Mouse (Mus musculus) hindbrain, embryonic 11.5 days (tissue): Measurements from ENCODE around the gene Pln. TPM values are rescaled to one million over a fixed set of nuclear protein-coding genes. Genes with fewer than 3 reads are reported as not detected.
A peak's percentile ranks its signal among the peaks of the same experiment; 100 is the strongest.

ENCODE experiments used
- ATAC-seq: fragments of 200-750 bp; cut with Nextera tagmentation; 2 replicates; pipeline ENCODE4 v1.8.0; 2017; ENCODE audit warnings: mild to moderate bottlenecking, moderate TSS enrichment, moderate library complexity; ENCODE audit not compliant: low FRiP score
- DNase-seq: peaks from one replicate; pipeline ENCODE4 v3.0.0-alpha.2; 2015; ENCODE audit warnings: low spot score
- H3K27ac ChIP-seq: fragments of 300-500 bp; sonication (generic); 2 replicates; pipeline ENCODE4 v1.5.1; 2014; ENCODE audit warnings: mild to moderate bottlenecking, low read depth, low read length
- H3K27me3 ChIP-seq: fragments of 300-500 bp; sonication (generic); 2 replicates; pipeline ENCODE4 v1.6.1; 2014; ENCODE audit warnings: mild to moderate bottlenecking, low read length, moderate library complexity, mixed read lengths; ENCODE audit not compliant: control insufficient read depth, insufficient read depth
- H3K36me3 ChIP-seq: fragments of 300-500 bp; sonication (generic); 2 replicates; pipeline ENCODE4 v1.6.1; 2014; ENCODE audit warnings: mild to moderate bottlenecking, low read length, moderate library complexity, mixed read lengths; ENCODE audit not compliant: control insufficient read depth, insufficient read depth
- H3K4me1 ChIP-seq: fragments of 300-500 bp; sonication (generic); replicated peaks from 2 replicates; pipeline ENCODE4 v1.6.1; 2014; ENCODE audit warnings: low read length, mixed read lengths; ENCODE audit not compliant: control insufficient read depth, insufficient read depth
- H3K4me2 ChIP-seq: fragments of 300-500 bp; sonication (generic); replicated peaks from 2 replicates; pipeline ENCODE4 v1.6.1; 2014; ENCODE audit warnings: mild to moderate bottlenecking, low read depth, low read length
- H3K4me3 ChIP-seq: fragments of 300-500 bp; sonication (generic); 2 replicates; pipeline ENCODE4 v1.5.1; 2014; ENCODE audit warnings: low read depth, low read length
- H3K9ac ChIP-seq: fragments of 300-500 bp; sonication (generic); 2 replicates; pipeline ENCODE4 v1.6.1; 2014; ENCODE audit warnings: low read depth, low read length
- H3K9me3 ChIP-seq: fragments of 300-500 bp; sonication (generic); 2 replicates; pipeline ENCODE4 v1.6.1; 2016; ENCODE audit warnings: low read length; ENCODE audit not compliant: control insufficient read depth
- WGBS: fragments of 180-500 bp; shearing (Covaris S2); extraction: QIAGEN DNeasy Blood & Tissue Kit; methylation state at CpG from one replicate; pipeline ENCODE4 v1.1.7; 2014; 5-methylcytosine and 5-hydroxymethylcytosine counted together
- polyA plus RNA-seq: library from polyadenylated mRNA; unstranded; fragments of >200 nt; fragmentation: Nextera tagmentation; extraction: Ambion mirVana; gene quantifications from 2 replicates; pipeline ENCODE4 v1.2.1, GENCODE M21; 2014

Pln gene
- polyA plus RNA-seq, 1 experiment from 2014 or later, result 1.7 TPM

DNA sequence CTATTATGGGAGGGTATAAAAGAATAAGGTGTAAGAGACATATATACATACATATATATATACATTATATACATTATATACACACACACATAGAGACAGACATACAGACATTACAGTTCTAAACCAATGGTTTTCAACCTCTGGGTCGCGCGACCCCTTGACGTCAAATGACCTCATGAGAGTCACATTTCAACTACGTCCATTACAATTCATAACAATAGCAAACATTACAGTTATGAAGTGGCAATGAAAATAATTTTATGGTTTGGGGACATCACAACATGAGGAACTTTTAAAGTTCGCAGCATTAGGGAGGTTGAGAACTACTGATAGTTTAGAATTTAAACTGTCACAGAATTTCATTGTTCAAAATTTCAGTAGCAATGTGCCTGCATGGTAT is 40.8 kb downstream of the Pln start:
- no peaks in the 10 kb centered on the region for H3K36me3 ChIP-seq
- H3K4me1 ChIP-seq, result no peaks in the 10 kb centered on the region; the same call in 1 of the 2 replicates
- no peak overlapping the region for H3K9ac ChIP-seq
- H3K27me3 ChIP-seq, result no peaks in the 10 kb centered on the region
- peak overlapping the region; percentile 97 for H3K4me3 ChIP-seq
- ATAC-seq (no peak), DNase-seq (peak; percentile 31)
- peak overlapping the region; percentile 66 for H3K4me2 ChIP-seq
- 72% methylated on average over 6 of the region's 6 CpGs for WGBS
- no peaks in the 10 kb centered on the region for H3K9me3 ChIP-seq
- H3K27ac ChIP-seq, result no peak overlapping the region

DNA sequence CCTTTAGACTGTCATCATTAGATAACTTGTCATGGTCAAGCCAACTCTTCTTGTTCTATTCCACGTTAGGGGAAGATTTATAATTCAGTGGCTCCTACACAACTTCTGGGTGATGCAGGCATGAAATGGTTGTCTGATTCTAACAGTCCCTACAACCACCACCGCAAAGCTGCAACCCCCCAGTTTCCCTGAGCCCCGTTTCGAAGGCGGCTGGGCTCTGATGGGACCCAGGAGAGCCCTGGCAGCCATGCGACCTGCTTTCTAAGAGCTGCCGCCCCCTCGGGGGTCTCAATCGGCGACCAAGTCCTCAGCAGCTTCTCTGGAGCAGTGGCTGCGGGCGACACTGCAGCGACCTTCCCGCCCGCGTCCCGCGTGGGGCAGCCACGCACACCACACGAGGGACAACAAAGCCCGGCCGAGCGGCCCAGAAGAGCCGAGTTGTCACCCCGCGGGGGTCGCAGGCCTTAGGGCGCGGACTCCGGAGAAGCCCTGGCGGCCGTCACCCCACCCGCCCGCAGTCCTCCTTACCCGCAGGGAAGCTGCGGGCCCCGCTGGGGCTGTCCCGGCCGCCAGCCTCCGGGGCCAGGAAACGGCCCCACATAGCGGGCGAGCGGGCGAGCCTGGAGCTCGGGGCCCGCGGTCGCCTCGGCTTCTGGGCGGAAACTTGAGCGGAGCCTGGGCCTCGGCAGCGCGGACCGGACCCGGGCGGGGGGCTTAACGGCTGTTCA is 41.7 kb downstream of the Pln start:
- peak overlapping the region; percentile 97 for H3K9ac ChIP-seq
- H3K4me3 ChIP-seq, result peak overlapping the region; percentile 97
- no peaks in the 10 kb centered on the region; the same call in 1 of the 2 replicates for H3K4me1 ChIP-seq
- H3K27ac ChIP-seq, result peak overlapping the region; percentile 96
- H3K27me3 ChIP-seq, result no peaks in the 10 kb centered on the region
- H3K4me2 ChIP-seq, result peak overlapping the region; percentile 66
- ATAC-seq, result peak; percentile 84
- under 1% methylated on average over 53 of the region's 59 CpGs for WGBS
- H3K36me3 ChIP-seq, result no peaks in the 10 kb centered on the region
- DNase-seq, result no peak
- H3K9me3 ChIP-seq, result no peaks in the 10 kb centered on the region

DNA sequence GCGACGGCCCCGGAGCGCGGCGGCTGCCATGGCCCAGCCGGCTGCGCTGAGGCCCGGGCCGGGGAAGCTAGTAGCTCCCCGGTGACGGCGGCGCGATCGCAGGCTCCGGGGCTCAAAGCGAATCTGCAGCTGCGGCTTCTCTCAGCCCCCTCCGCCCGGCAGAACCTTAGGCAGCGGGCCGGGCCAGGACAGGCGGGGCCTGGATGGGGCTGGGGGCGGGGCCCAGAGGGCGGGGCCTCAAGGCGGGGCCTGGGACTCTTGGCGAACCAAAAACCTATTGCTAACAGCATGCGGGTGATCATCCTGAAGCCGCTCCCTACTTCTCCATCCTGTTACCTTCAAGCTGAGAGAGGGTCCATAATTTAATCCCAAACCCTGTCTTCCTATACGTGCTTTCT is 42.2 kb downstream of the Pln start, which contains the start of gene Cep85l:
Gene Cep85l (minus strand): TSS at position 239 of the 398 bp plus-strand sequence.
- Histone ChIP-seq H3K27me3 (no peaks in the 10 kb centered on the region), H3K9me3 (no peaks in the 10 kb centered on the region), H3K4me1 (no peaks in the 10 kb centered on the region; the same call in 1 of the 2 replicates), H3K4me3 (peak within 1 kb of the TSS; percentile 97), H3K9ac (peak within 1 kb of the TSS; percentile 97), H3K27ac (peak within 1 kb of the TSS; percentile 96), H3K4me2 (peak within 1 kb of the TSS; percentile 66), H3K36me3 (no peaks in the 10 kb centered on the region)
- DNase-seq (peak; percentile 93), ATAC-seq (peak; percentile 98)
- WGBS, result 0% methylated on average over 19 of the region's 31 CpGs

DNA sequence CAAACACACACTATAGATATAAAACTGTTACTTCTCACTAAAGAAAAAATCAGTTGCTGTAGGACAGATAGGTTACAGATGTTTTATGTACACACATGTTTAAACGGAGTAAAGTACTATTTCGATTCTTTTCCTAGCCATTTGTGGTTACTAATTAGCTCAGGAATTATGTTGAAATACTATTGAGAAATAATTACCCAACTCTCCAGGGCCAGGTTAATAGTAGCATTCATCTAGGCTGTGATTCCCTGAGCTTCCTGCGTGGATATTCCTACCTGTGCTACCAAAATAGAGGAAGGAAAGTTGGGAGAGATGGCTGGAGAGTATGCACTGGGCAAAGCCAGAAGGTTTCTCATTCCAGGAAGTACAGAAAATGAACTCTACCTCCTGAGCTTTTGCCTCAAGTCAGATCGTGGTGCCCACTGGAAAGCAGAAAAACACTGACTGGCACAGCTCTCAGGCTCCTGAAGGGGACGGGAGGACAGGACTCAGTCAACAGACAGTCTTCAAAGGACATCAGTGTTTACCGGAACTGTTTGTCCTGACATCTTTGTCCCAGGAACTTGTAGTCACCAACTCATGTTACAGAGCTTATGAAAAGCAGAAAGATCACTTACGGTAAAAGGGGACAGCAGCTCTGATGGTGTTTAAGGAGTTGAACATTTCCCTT is 45.4 kb downstream of the Pln start:
- Histone ChIP-seq H3K4me1 (no peaks in the 10 kb centered on the region; the same call in 1 of the 2 replicates), H3K36me3 (no peaks in the 10 kb centered on the region), H3K27me3 (no peaks in the 10 kb centered on the region), H3K4me3 (no peak overlapping the region), H3K27ac (no peak overlapping the region), H3K4me2 (no peak overlapping the region), H3K9me3 (no peaks in the 10 kb centered on the region), H3K9ac (no peak overlapping the region)
- DNase-seq (no peak), ATAC-seq (no peak)
- 70% methylated on average over 7 of the region's 7 CpGs for WGBS

DNA sequence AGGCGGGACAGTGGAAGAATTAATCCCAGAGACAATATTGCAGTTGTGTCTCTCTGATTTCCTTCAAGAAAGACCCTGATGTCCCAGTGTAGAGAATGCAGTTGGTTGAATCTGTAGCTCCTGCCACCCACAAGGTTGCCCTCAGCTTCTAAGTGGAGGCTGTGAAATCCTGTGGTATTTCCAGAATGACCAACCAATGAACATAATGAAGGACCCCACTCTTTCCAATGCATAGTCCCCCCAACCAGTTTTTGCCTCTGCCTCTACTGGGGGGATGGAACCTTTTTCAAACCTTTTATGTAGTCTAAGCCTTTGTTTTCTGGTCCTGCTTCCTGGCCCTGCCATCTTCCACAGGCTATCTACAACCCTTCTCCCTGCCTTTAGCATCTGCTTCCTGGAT is 47.4 kb downstream of the Pln start:
- H3K9ac ChIP-seq, result no peak overlapping the region
- DNase-seq, result no peak
- H3K27me3 ChIP-seq, result no peaks in the 10 kb centered on the region
- no peaks in the 10 kb centered on the region; the same call in 1 of the 2 replicates for H3K4me1 ChIP-seq
- ATAC-seq, result no peak
- no peaks in the 10 kb centered on the region for H3K36me3 ChIP-seq
- whole genome bisulfite sequencing, result 100% methylated on average over 1 of the region's 1 CpGs
- H3K4me3 ChIP-seq, result no peak overlapping the region
- no peaks in the 10 kb centered on the region for H3K9me3 ChIP-seq
- no peak overlapping the region for H3K4me2 ChIP-seq
- H3K27ac ChIP-seq, result no peak overlapping the region

DNA sequence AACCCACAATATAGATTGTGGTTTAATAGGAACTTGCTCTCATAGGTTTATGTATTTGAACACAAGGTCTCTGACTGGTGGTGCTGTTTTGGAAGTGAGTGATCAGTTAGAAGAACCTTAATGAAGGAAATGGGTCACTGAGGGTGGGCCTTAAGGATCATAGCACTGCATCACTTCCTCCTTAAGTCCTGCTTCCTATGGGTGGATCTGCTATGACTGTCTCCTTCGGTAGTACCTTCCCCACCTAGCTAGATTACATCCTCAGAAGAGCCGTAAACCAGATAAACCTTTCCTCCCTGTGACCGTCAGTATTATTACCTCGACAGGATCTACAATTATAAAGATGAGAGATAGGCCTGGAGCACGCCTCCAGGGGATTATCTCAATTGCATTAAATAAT is 48.0 kb downstream of the Pln start:
- H3K4me2 ChIP-seq, result no peak overlapping the region
- no peaks in the 10 kb centered on the region for H3K36me3 ChIP-seq
- no peak for ATAC-seq
- H3K9me3 ChIP-seq, result no peaks in the 10 kb centered on the region
- H3K4me1 ChIP-seq, result no peaks in the 10 kb centered on the region
- H3K27ac ChIP-seq, result no peak overlapping the region
- H3K27me3 ChIP-seq, result no peaks in the 10 kb centered on the region
- WGBS, result 88% methylated on average over 5 of the region's 5 CpGs
- DNase-seq, result no peak
- no peak overlapping the region for H3K4me3 ChIP-seq
- no peak overlapping the region for H3K9ac ChIP-seq

DNA sequence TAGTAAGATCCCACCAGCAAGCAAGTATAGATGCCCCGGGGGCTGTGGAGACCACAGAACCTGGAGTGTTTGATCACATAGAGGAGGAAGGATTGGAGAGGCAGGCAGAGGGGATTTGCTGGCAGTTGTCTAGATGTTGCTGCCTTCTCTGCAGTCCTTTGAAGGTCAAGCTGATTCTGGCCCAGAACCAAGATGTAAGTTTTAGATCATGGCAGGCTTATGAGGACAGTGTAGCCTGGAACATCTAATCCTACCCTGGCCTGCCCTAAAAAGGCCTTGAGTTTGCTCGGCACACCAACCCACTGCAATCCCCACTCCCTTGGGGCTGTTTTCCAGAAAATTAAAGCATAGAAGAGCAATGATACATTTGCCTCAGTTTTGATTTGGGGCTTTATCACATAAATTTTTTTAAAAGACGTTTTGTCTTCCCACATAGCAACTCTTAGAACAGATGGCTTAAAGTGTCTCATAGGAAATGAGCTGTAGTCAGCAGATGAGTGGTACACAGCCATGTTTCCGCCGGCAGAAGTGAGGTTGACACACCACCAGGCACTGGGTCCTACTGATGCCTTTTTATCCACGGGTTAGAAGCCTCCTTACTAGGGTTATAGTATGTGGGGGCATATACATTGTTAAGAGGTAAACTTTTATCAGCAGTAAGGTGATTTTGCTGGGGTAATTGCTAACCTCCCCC is 50.9 kb downstream of the Pln start:
- DNase-seq (no peak), ATAC-seq (no peak)
- 80% methylated on average over 6 of the region's 6 CpGs for WGBS
- H3K36me3 ChIP-seq, result no peaks in the 10 kb centered on the region
- no peaks in the 10 kb centered on the region for H3K4me1 ChIP-seq
- H3K4me2 ChIP-seq, result no peak overlapping the region
- H3K9me3 ChIP-seq, result no peaks in the 10 kb centered on the region
- no peak overlapping the region for H3K27ac ChIP-seq
- no peak overlapping the region for H3K4me3 ChIP-seq
- no peaks in the 10 kb centered on the region for H3K27me3 ChIP-seq
- no peak overlapping the region for H3K9ac ChIP-seq

DNA sequence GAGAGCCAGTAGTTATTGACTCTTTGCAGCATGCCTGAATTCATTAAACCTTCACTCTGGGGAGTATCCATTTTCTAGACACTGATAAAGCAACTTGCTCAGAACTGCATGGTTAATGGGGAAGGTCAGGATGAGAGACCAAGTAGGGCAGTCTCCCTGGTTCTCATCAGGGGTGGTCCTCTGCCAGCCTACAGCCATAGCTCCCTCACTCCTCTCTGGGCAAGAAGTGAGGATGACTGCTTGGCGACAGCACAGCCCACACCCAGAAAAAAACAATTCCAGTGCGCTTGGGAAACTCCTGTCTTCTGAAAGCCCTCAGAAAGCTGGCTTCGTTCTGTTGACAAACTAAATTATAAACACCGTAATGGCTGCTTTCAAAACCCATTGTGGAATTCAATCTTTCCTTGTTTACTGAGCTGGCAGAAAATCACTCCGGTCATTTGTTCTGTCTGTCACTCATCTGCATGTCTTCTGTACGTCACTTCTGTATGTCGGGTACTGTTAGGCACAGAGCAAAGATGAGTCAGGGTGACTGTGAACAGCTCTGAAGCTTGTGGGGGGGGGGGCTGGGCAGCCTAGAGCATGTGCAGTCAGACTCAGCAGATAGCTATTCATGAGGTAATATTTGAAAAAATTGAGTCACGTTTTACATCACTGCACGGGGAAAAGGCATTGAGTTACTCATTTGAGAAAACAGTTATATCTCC is 57.6 kb downstream of the Pln start:
- Histone ChIP-seq H3K27ac (no peak overlapping the region), H3K4me3 (no peak overlapping the region), H3K9ac (no peak overlapping the region), H3K36me3 (no peaks in the 10 kb centered on the region), H3K27me3 (no peaks in the 10 kb centered on the region), H3K4me1 (no peaks in the 10 kb centered on the region; the same call in 1 of the 2 replicates), H3K9me3 (no peaks in the 10 kb centered on the region), H3K4me2 (no peak overlapping the region)
- WGBS, result 85% methylated on average over 9 of the region's 9 CpGs
- DNase-seq, result no peak
- ATAC-seq, result no peak
